Mouse (Mus musculus) spleen, adult 12 weeks (tissue): ENCODE data around the gene Slc6a5.

Source experiments
- DNase-seq: peaks from one replicate; pipeline ENCODE4 v3.0.0; 2022; ENCODE audit warnings: low spot score

Gene Slc6a5

GRCm38 (mm10) chr7:49981511-49982227, 71.7 kb downstream of the Slc6a5 start:
- DNase-seq = no peak

GRCm38 (mm10) chr7:49984698-49985097, 74.8 kb downstream of the Slc6a5 start:
- no peak for DNase-seq

GRCm38 (mm10) chr7:49985947-49986346, 76.0 kb downstream of the Slc6a5 start:
- no peak for DNase-seq

GRCm38 (mm10) chr7:49999321-49999720, 89.4 kb downstream of the Slc6a5 start:
- no peak for DNase-seq

GRCm38 (mm10) chr7:50005268-50005667, 95.3 kb downstream of the Slc6a5 start:
- no peak for DNase-seq
